Mouse (Mus musculus) G1E-ER4 (cell line): ENCODE results near the gene Rbl1. TPM values are rescaled to one million over a fixed set of nuclear protein-coding genes. Genes with fewer than 3 reads are reported as not detected.

Source experiments
- GATA1 ChIP-seq: IDR thresholded peaks from one replicate; pipeline ENCODE4 v1.8.0; 2012; ENCODE audit warnings: low read length, inconsistent platforms
- polyA plus RNA-seq: library from polyadenylated mRNA; stranded (reverse); fragments of >175 nt; gene quantifications from 2 replicates; pipeline ENCODE4 v1.2.3, GENCODE M21; 2012

Rbl1 gene
- polyA plus RNA-seq, 1 experiment = 10.2 TPM

DNA sequence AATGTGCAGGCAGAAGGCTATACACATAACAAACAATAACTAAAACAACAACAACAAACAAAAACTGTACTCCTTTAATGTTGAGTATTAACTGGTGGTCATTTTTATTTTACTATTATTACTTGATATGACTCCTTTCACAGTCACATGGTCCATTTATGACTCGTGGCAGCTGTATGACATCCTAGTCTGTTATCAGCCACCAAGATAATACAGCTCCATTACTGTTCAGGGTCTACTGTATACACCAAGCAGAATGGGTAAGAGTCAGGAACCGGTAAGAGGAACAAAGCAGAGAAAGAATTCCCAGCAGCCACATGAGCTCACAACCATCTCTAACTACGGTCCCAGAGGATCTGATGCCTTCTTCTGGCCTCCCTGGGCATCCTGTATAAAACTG, 79.1 kb downstream of the Rbl1 start:
- TF ChIP-seq GATA1 = no peak

DNA sequence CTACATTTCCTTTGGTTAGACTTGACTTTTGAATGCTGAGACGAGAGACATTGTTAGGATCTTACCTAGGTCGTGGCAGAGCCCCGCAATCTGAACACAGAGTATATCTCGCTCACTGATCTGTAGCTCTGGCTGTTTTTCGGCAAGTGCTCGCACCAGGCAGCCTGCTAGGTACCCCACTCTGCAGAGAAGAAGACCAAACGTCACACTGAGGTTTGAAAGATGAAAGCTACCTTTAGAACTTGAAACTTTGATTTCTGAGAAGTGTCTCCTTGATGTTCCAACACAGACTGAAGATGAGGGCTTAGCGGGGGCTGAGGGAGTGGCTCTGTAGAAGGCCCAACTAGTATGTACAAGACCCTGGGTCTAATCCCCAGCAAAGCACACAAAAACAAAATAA, 82.6 kb downstream of the Rbl1 start:
- TF ChIP-seq GATA1 = no peak

DNA sequence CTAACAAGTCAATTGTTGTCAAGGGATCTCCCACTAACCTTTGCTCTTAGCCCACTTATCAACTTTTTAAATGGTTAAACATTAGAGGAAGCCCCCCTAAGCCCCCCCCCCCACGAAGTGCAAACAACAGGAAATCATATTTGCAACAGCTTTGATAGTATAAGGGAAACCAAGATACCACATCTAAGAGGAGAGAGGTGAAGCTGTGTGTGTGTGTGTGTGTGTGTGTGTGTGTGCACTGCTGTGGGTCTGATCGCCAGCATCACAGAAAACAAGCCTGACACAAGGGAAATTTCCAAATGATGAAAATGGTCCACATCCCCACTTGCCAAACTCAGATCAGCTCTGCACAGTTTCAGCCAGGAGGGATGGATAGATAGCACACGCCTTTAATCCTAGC, 85.3 kb downstream of the Rbl1 start:
- no peak for TF ChIP-seq GATA1

DNA sequence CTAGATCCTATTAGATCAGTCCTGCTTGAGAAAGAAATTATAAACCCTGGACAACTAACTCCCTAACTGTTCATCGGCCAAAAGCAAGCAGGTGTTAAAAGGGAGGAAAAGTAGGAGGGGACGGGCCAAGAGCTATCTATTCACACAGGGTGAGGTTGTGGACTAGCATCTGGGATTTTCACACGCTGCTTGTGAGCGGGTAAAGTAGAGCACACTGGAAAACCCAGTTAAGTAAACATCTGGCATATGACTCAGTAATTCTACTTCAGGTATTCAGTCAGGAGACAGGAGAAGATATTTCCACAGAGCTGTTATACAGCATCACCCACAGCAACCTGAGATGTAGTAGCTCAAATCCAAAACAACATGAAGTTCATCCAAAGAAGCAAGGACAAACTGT, 85.8 kb downstream of the Rbl1 start:
- TF ChIP-seq GATA1 = no peak

DNA sequence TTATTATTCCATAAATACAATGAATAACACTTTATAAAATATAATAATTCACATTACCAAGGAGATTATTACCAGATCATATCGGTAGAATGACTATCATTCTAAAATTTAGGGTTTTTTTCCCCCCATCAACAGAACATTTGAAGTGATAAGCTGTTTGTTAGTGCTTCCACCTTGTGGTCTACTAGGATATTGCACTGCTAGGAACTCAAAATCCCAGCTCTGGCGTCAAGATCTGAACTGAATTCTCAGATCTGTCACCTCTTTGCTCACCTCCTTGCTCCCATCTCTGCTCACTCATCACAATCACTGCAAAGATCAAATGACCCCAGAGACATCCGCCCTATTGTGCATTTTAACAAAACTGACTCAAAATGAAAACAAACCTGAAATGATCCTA, 87.4 kb downstream of the Rbl1 start:
- no peak for TF ChIP-seq GATA1

DNA sequence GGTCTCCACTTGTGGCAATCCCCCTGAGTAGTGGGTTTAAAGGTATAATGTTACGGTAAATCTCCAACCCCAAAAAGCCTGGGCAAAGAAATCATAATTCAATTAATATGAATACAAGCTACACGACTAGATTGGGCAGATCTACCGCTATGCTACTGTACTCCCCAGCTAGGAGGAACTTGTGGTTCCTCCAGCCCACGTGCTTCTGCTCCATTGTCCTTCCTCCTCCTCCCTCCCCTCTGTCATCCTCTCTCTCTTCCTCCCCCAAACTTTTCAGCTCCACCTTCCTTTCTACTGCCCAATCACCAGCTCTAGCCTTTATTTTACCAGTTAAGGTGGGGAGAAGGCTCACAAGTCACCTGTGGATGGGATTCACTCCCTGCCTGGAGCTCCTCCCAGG, 96.1 kb downstream of the Rbl1 start:
- no peak for TF ChIP-seq GATA1

DNA sequence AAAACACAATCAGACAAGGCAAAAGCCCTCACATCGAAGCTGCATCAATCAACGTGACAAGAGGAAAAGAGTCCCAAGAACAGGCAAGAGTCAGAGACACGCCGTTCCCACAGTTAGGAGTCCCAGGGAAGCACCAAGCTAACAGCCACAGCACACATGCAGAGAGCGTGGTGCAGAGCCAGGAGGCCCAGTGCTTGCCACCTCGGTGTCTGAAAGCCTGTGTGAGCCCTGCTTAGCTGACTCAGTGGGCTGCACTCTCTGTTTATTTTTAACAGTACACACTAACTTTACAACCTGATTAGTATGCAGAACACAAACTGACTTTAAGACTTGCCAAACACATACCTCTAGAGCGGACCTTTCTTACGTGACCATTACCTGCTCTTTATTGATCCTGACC, 99.9 kb downstream of the Rbl1 start:
- no peak for TF ChIP-seq GATA1

DNA sequence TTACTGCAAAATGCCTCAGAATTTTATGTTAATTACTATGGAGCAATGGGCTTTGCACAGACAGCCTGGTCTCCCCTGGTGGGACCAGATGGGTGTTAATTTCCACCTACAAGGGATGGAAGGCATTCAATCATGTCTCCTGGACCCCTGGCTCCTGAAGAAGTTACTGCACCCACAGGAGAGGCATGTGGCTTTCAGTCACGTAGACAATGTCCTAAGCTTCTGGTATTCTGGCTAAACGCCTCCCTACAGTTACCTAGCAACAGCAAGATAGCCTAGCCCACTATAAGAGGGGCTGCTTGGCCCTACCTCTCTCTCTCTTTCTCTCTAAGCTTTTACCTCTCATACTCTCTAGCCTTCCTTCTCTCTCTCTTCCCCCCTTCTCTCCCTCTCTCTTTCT, 102.1 kb downstream of the Rbl1 start:
- no peak for TF ChIP-seq GATA1

DNA sequence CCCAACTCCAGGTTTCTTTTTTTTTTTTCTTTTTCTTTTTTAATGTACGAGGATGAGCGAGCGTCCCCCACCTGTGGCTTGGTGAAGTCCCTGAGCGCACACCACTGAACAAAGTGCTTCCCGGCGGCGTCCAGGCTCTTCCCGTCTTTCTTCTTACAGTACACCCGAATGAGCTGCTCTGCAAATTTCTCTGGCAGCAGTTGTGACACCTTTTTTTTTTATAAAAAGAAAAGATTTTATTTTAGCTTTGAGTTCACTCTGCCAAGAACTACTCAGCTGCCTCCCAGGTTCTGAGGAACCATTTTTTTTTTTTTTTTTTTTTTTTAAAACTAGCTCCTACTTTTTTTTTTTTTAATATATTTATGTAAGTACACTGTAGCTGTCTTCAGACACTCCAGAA, 102.7 kb downstream of the Rbl1 start:
- no peak for TF ChIP-seq GATA1

DNA sequence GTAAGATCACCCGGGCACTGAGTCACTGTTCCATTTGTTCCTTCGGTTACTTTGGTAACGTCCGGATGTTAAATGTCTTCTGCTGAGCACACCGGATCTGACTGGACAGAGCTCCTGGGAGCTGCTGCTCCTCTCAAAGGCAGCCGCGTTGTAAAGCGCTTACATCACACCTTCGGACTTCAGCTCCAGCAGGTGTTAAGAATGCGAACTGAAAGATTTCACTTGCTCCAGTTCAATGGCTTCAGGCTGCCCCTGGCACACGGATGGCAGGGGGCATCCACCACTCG, 104.1 kb downstream of the Rbl1 start:
- TF ChIP-seq GATA1 = no peak

DNA sequence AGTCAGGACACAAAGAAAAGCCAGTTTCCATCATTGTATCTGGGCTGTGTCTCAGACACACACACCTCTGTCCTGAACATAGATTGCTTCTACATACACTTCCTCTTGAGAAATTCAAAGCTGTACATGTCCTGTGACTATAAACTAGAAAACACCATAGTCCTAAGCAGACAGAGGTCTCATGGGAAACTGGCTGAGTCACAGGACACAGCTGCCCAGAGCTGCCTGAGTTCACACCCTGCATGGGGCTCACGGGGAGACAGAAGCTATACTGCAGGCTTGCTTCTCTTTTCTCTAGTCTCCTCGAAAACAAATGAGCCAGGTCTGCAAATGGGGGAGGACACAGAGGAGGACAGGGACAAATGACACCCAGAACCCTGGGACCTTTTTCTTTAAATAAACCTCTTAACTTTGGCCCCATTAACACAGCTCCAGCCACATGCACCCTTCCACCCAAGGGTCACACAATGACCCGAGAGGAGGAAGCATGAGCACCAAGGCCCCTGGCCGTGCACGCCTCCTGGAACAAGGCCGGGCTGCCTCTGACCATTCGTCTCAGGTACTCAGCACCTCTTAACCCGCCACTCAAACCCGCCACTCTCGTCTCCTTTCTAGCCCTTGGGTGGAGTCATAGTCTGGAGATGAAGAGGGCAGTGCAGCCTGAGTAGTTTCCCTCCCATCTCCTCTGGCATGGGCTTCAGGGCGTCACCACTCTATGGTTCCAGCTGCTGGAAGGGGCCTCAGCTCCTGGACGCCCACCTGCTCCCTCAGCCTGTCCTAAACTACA, 104.6 kb downstream of the Rbl1 start:
- no peak for TF ChIP-seq GATA1

Other genes starting within 250 kb of the Rbl1 start
- 9.5 and 11.7 TPM in 2 replicates for gene Ndrg3, start 212.5 kb downstream of the Rbl1 start, polyA plus RNA-seq
- gene Dsn1, start 197.4 kb downstream of the Rbl1 start, polyA plus RNA-seq = 4.9 and 6.4 TPM in 2 replicates
- gene Soga1, start 125.3 kb downstream of the Rbl1 start, polyA plus RNA-seq = 30.7 and 32.1 TPM in 2 replicates
- gene Tldc2, start 117.5 kb downstream of the Rbl1 start, polyA plus RNA-seq = not detected in 2 replicates
- gene Samhd1, start 69.3 kb downstream of the Rbl1 start, polyA plus RNA-seq = 8.8 and 15.0 TPM in 2 replicates
- gene Rpn2, start 74.5 kb upstream of the Rbl1 start, polyA plus RNA-seq = 102 and 129 TPM in 2 replicates
- gene Mroh8, start 75.0 kb upstream of the Rbl1 start, polyA plus RNA-seq = 0.21 and 0.53 TPM in 2 replicates
- not detected in 2 replicates for gene Ghrh, start 143.0 kb upstream of the Rbl1 start, polyA plus RNA-seq
- gene Manbal, start 163.1 kb upstream of the Rbl1 start, polyA plus RNA-seq = 55.4 and 67.0 TPM in 2 replicates
- 0.40 and 0.48 TPM in 2 replicates for gene Src, start 213.9 kb upstream of the Rbl1 start, polyA plus RNA-seq